19 mouse cellular contexts compared by ENCODE assay signal in the genomic region with DNA sequence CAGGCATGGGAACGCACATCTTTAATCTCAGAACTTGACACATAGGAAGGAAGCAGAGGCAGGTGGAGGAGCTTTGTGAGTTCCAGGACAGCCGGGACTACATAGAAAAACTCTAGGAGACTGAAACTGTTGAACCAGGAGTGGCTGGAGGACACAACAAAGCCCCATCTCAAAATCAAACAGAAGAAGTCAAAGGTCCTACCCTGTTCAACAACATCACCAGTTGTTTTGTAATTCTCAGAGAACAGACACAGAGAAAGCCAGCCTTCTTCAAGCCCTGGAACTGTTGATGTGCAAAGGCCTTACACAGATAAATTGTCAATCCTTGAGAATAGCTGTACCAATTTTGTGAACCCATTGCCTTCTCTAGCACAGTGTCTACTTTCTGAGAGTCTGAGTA. TPM values are rescaled to one million over a fixed set of nuclear protein-coding genes. Genes with fewer than 3 reads are reported as not detected.
"Had no signal": no experiment of that assay in that cellular context is flagged by ENCODE, and none has a peak within 500 bp of the region (broad histone marks: within the 10 kb centered on the region; RNA-seq: fewer than 3 reads in every experiment).

No protein-coding gene starts in this region.

- H3K9me3 ChIP-seq: lung, embryonic 15.5 days; midbrain, embryonic 13.5 days; midbrain, embryonic 15.5 days; neural tube, embryonic 12.5 days; stomach, embryonic 15.5 days had no signal

- H3K4me2 ChIP-seq: lung, embryonic 15.5 days; midbrain, embryonic 11.5 days; midbrain, embryonic 13.5 days; midbrain, embryonic 15.5 days; neural tube, embryonic 12.5 days; stomach, embryonic 15.5 days had no signal

- H3K27ac ChIP-seq: liver, embryonic 14.5 days; lung, embryonic 15.5 days; macrophage; midbrain, embryonic 13.5 days; midbrain, embryonic 15.5 days; neural tube, embryonic 12.5 days; stomach, embryonic 15.5 days; stomach, postnatal 0 days had no signal

- H3K36me3 ChIP-seq: lung, embryonic 15.5 days; midbrain, embryonic 13.5 days; midbrain, embryonic 15.5 days; neural tube, embryonic 12.5 days; stomach, embryonic 15.5 days had no signal

- H3K4me3 ChIP-seq: lung, embryonic 15.5 days; megakaryocyte, embryonic 14.5 days; midbrain, embryonic 13.5 days; midbrain, embryonic 15.5 days; neural tube, embryonic 12.5 days; stomach, embryonic 15.5 days had no signal

- ATAC-seq: lung, postnatal 0 days; midbrain, embryonic 13.5 days; midbrain, embryonic 15.5 days had no signal

- H3K4me1 ChIP-seq: lung, embryonic 15.5 days; megakaryocyte, embryonic 14.5 days; midbrain, embryonic 13.5 days; midbrain, embryonic 15.5 days; neural tube, embryonic 12.5 days; stomach, embryonic 15.5 days had no signal

- H3K27me3 ChIP-seq: lung, embryonic 15.5 days; megakaryocyte, embryonic 14.5 days; midbrain, embryonic 13.5 days; midbrain, embryonic 15.5 days; neural tube, embryonic 12.5 days; stomach, embryonic 15.5 days had no signal

- H3K9ac ChIP-seq: liver, embryonic 14.5 days; lung, embryonic 15.5 days; midbrain, embryonic 13.5 days; midbrain, embryonic 15.5 days; neural tube, embryonic 12.5 days; stomach, embryonic 15.5 days had no signal

- DNase-seq: lung, adult 2 months; lung, postnatal 14 days; lung, postnatal 36 days; right cerebral cortex, postnatal 14 days; thymus, adult 2 months; thymus, postnatal 36 days had no signal

RNA-seq across cellular contexts. Expression of gene Grb14, which starts 29.7 kb away (rescaled TPM):
- total RNA-seq: monocyte, adult 5-6 weeks; neutrophil, adult 5-6 weeks had no signal
- polyA plus RNA-seq: macrophage had no signal
